Mouse (Mus musculus) right cerebral cortex, adult 18-20 months (tissue): ENCODE results near the gene Tbx10.

ENCODE experiments used
- DNase-seq: peaks from one replicate; pipeline ENCODE4 v3.0.0; 2022; ENCODE audit warnings: mixed read lengths

The Tbx10 gene

GRCm38 (mm10) chr19:3980309-3980708 is 12.2 kb upstream of the Tbx10 start:
- DNase-seq: peak; percentile 77

GRCm38 (mm10) chr19:3980917-3981316 is 11.6 kb upstream of the Tbx10 start:
- no peak for DNase-seq

- no peak for DNase-seq
These were observed 8.9 kb upstream of the Tbx10 start for GRCm38 (mm10) chr19:3983527-3984200.

GRCm38 (mm10) chr19:3985261-3985681 is 7.3 kb upstream of the Tbx10 start:
- DNase-seq: no peak

GRCm38 (mm10) chr19:3986334-3986733 is 6.2 kb upstream of the Tbx10 start, which contains the start of gene Acy3:
Gene Acy3 (plus strand): TSS chr19:3986570.
- peak; percentile 66 for DNase-seq

GRCm38 (mm10) chr19:3988066-3988465 is 4.5 kb upstream of the Tbx10 start:
- no peak for DNase-seq

GRCm38 (mm10) chr19:3988750-3989149 is 3.8 kb upstream of the Tbx10 start:
- DNase-seq: no peak

GRCm38 (mm10) chr19:3990804-3991203 is 1.7 kb upstream of the Tbx10 start:
- DNase-seq: no peak

- DNase-seq: no peak
These were observed 990 bp upstream of the Tbx10 start for GRCm38 (mm10) chr19:3991562-3991961.

- no peak for DNase-seq
These were observed 586 bp upstream of the Tbx10 start for GRCm38 (mm10) chr19:3991966-3992365.

- DNase-seq: no peak
These were observed 2.4 kb downstream of the Tbx10 start for GRCm38 (mm10) chr19:3994932-3995331.

GRCm38 (mm10) chr19:3995505-3995904 is 3.0 kb downstream of the Tbx10 start:
- no peak for DNase-seq

- DNase-seq: no peak
These were observed 3.6 kb downstream of the Tbx10 start for GRCm38 (mm10) chr19:3996106-3996505.

- DNase-seq: no peak
These were observed 4.2 kb downstream of the Tbx10 start for GRCm38 (mm10) chr19:3996747-3997146.

GRCm38 (mm10) chr19:3997231-3997630 is 4.7 kb downstream of the Tbx10 start:
- no peak for DNase-seq

GRCm38 (mm10) chr19:3998335-3998734 is 5.8 kb downstream of the Tbx10 start:
- no peak for DNase-seq

- DNase-seq: no peak
These were observed 6.7 kb downstream of the Tbx10 start for GRCm38 (mm10) chr19:3999121-3999730.

GRCm38 (mm10) chr19:4000119-4000900 is 7.8 kb downstream of the Tbx10 start, which contains the start of the genes Nudt8 and Gm49405:
Gene Nudt8 (plus strand): TSS chr19:4000580.
Gene Gm49405 (plus strand): TSS chr19:4000626.
- DNase-seq: peak; percentile 96

GRCm38 (mm10) chr19:4000949-4001525 is 8.5 kb downstream of the Tbx10 start:
- no peak for DNase-seq

GRCm38 (mm10) chr19:4001752-4002151 is 9.2 kb downstream of the Tbx10 start:
- no peak for DNase-seq

GRCm38 (mm10) chr19:4003112-4003511 is 10.6 kb downstream of the Tbx10 start, which contains the start of gene Doc2g:
Gene Doc2g (plus strand): TSS chr19:4003313.
- DNase-seq: no peak

- no peak for DNase-seq
These were observed 11.1 kb downstream of the Tbx10 start for GRCm38 (mm10) chr19:4003641-4004040.

- DNase-seq: no peak
These were observed 11.8 kb downstream of the Tbx10 start for GRCm38 (mm10) chr19:4004331-4004730.
